Mouse (Mus musculus) ES-E14 (cell line): ENCODE measurements around the gene Myo1f.

Source experiments
- CHD2 ChIP-seq: IDR thresholded peaks from 2 replicates; pipeline ENCODE4 v1.6.1; 2014; ENCODE audit warnings: mild to moderate bottlenecking, low read depth, low read length, inconsistent platforms
- HCFC1 ChIP-seq: IDR thresholded peaks from 2 replicates; pipeline ENCODE4 v1.6.1; 2012; ENCODE audit warnings: low read length, inconsistent platforms, borderline replicate concordance; ENCODE audit not compliant: insufficient read depth
- ZC3H11A ChIP-seq: IDR thresholded peaks from 2 replicates; pipeline ENCODE4 v1.6.1; 2012; ENCODE audit warnings: low read depth, mild to moderate bottlenecking, inconsistent platforms, low read length, borderline replicate concordance
- ZNF384 ChIP-seq: IDR thresholded peaks from 2 replicates; pipeline ENCODE4 v1.6.1; 2012; ENCODE audit warnings: low read depth, low read length, inconsistent platforms

DNA sequence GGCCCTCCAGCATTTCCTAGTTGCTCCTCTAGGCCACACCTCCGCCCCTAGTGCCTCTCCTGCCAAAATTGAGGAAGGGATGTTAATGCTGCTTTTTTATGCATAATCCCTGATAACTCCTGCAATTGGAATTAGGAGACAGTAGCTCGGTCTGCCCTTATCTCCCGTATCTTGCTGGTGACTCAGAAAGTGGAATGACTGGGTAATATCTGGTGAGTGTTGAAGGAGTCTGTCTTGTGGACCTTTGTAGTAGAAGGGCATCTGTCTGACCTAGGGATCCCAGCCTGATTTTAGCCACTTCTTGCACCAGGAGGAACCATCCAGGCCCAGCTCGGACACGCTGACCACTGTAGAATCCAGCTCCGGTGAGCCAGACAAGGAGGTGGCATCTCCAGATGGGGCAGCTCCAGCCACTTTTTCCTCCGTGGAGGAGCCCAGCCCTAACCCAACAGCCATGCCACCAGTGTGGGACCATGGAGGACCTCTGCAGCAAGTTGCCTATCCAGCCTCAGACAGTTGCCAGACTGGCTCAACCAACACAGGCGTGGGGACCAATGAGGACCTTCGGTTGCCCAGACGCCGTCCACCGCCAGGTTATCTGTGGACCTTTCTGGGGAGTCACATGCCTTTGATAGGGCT is 74.1 kb downstream of the Myo1f start:
- TF ChIP-seq HCFC1 = no peak
- TF ChIP-seq ZC3H11A = no peak
- no peak for TF ChIP-seq ZNF384
- no peak for TF ChIP-seq CHD2
